Mouse (Mus musculus) cerebellum, adult 2 months (tissue): ENCODE data around the gene Slc1a3.

ENCODE experiments used
- CTCF ChIP-seq: fragments of 200-500 bp; IDR thresholded peaks from 2 replicates; pipeline ENCODE4 v1.5.1; 2011; ENCODE audit warnings: low read depth, mild to moderate bottlenecking, control low read depth, low read length, moderate library complexity, borderline replicate concordance; ENCODE audit not compliant: insufficient read depth
- POLR2A ChIP-seq: fragments of 200-500 bp; IDR thresholded peaks from 2 replicates; pipeline ENCODE4 v1.6.1; 2011; ENCODE audit warnings: low read length, control low read depth, borderline replicate concordance; ENCODE audit not compliant: insufficient read depth

- TF ChIP-seq POLR2A (no peak), CTCF (no peak)
These were observed 4.0 kb downstream of the Slc1a3 start for GRCm38 (mm10) chr15:8706613-8707012.
